Mouse (Mus musculus) adrenal gland, postnatal 36 days (tissue): ENCODE results near the gene Ccdc90b. TPM values are rescaled to one million over a fixed set of nuclear protein-coding genes. Genes with fewer than 3 reads are reported as not detected.

Experiments
- total RNA-seq, 2 experiments: library from RNA; stranded (reverse); gene quantifications; 2 replicates each; pipeline ENCODE4 v1.2.3; 2021

The Ccdc90b gene
- total RNA-seq, 2 experiments from 2014 or later, result 45.6 to 54.6 TPM

Other genes with a start within 250 kb of the Ccdc90b start
- gene Ankrd42, start 76.0 kb downstream of the Ccdc90b start, total RNA-seq, result 1 to 10 TPM; 8.1 to 9.0 TPM
- gene Pcf11, start 108.8 kb downstream of the Ccdc90b start, total RNA-seq, result 10 to 100 TPM; 61.5 to 64.7 TPM
- gene Rab30, start 180.5 kb downstream of the Ccdc90b start, total RNA-seq, result 1 to 10 TPM; 3.7 to 6.2 TPM